ENCODE assay signal across 28 mouse cellular contexts in genomic region chr11:96008827-96009226, GRCm38 (mm10). TPM values are rescaled to one million over a fixed set of nuclear protein-coding genes. Genes with fewer than 3 reads are reported as not detected.
A peak's percentile ranks its signal among the peaks of the same experiment; 100 is the strongest.
DNase-seq lines count a peak whose midpoint lies in the region; ATAC-seq and TF ChIP-seq lines count a peak whose summit lies in the region.
"Had no signal": no experiment of that assay in that cellular context is flagged by ENCODE, and none has a peak within 500 bp of the region (broad histone marks: within the 10 kb centered on the region; RNA-seq: fewer than 3 reads in every experiment).

No protein-coding gene starts in this region.

- no peak for ATAC-seq in kidney, postnatal 0 days (replicated peaks; ENCODE audit: low FRiP score, low read depth)
- no peak for ATAC-seq in kidney, embryonic 15.5 days (replicated peaks; ENCODE audit: low FRiP score)
- ATAC-seq in limb, embryonic 12.5 days (ENCODE audit: insufficient number of reproducible peaks, insufficient read depth, low FRiP score, low TSS enrichment, low read depth): no peak
- ATAC-seq: hindbrain, postnatal 0 days; intestine, postnatal 0 days; midbrain, embryonic 16.5 days had no signal

- peaks cover 41% of the 10 kb centered on the region for H3K27me3 ChIP-seq in kidney, postnatal 0 days (ENCODE audit: insufficient read depth, low read length)
- H3K27me3 ChIP-seq in kidney, embryonic 15.5 days: peaks cover 16% of the 10 kb centered on the region
- H3K27me3 ChIP-seq in limb, embryonic 12.5 days: no peaks in the 10 kb centered on the region
- H3K27me3 ChIP-seq: forebrain, embryonic 12.5 days; heart, embryonic 15.5 days had no signal

- no peak for TF ChIP-seq CTCF in kidney, postnatal 0 days (IDR thresholded peaks at IDR 0.05; ENCODE audit: low read depth)

- H3K36me3 ChIP-seq in kidney, postnatal 0 days (ENCODE audit: insufficient read depth, low read length): no peaks in the 10 kb centered on the region
- H3K36me3 ChIP-seq in kidney, embryonic 15.5 days: no peaks in the 10 kb centered on the region
- no peaks in the 10 kb centered on the region for H3K36me3 ChIP-seq in limb, embryonic 12.5 days
- H3K36me3 ChIP-seq: forebrain, embryonic 12.5 days; heart, embryonic 15.5 days; lung, embryonic 15.5 days had no signal

- peaks cover 16% of the 10 kb centered on the region for H3K4me1 ChIP-seq in kidney, postnatal 0 days (replicated peaks; ENCODE audit: insufficient read depth, low read length)
- peaks cover 16% of the 10 kb centered on the region for H3K4me1 ChIP-seq in kidney, embryonic 15.5 days
- peaks cover 8% of the 10 kb centered on the region; the same call in 1 of the 2 replicates for H3K4me1 ChIP-seq in limb, embryonic 12.5 days (replicated peaks)

- H3K27ac ChIP-seq in kidney, postnatal 0 days: no peak overlapping the region
- no peak overlapping the region for H3K27ac ChIP-seq in kidney, embryonic 15.5 days
- peak overlapping the region; percentile 47; the same call in 1 of the 2 replicates for H3K27ac ChIP-seq in limb, embryonic 12.5 days
- H3K27ac ChIP-seq: heart, embryonic 15.5 days; hindbrain, postnatal 0 days; left cerebral cortex, adult 2 months; liver, embryonic 14.5 days; lung, embryonic 15.5 days; macrophage had no signal

- 7% methylated on average over 1 of the region's 1 CpGs for WGBS in kidney, postnatal 0 days
- 12% methylated on average over 1 of the region's 1 CpGs for WGBS in kidney, embryonic 15.5 days
- WGBS in limb, embryonic 12.5 days: 0% methylated on average over 1 of the region's 1 CpGs

- intact Hi-C loops in gastrocnemius, postnatal 14 days (cut with DNase I; ENCODE audit: low total_unique reads): loop anchor here (10.0 kb wide), 1 partner anchor 196 kb away; no protein-coding TSS in a partner anchor

- no peak overlapping the region for H3K9ac ChIP-seq in kidney, postnatal 0 days (ENCODE audit: low read depth, low read length)
- H3K9ac ChIP-seq in kidney, embryonic 15.5 days: no peak overlapping the region
- H3K9ac ChIP-seq in limb, embryonic 12.5 days (replicated peaks): no peak overlapping the region
- H3K9ac ChIP-seq: heart, embryonic 15.5 days; liver, embryonic 14.5 days; lung, embryonic 15.5 days had no signal

- no peak overlapping the region for H3K4me2 ChIP-seq in kidney, postnatal 0 days (ENCODE audit: low read length)
- no peak overlapping the region for H3K4me2 ChIP-seq in kidney, embryonic 15.5 days
- H3K4me2 ChIP-seq in limb, embryonic 12.5 days: no peak overlapping the region

- H3K9me3 ChIP-seq in kidney, postnatal 0 days (replicated peaks; ENCODE audit: low read length): no peaks in the 10 kb centered on the region
- no peaks in the 10 kb centered on the region for H3K9me3 ChIP-seq in kidney, embryonic 15.5 days (replicated peaks)
- no peaks in the 10 kb centered on the region for H3K9me3 ChIP-seq in limb, embryonic 12.5 days
- H3K9me3 ChIP-seq: forebrain, embryonic 12.5 days; heart, embryonic 15.5 days; lung, embryonic 15.5 days had no signal

- peak; percentile 28 for DNase-seq in kidney, postnatal 0 days (ENCODE audit: low spot score)
- DNase-seq in R1 (ENCODE audit: low read depth, low spot score): peak; percentile 44
- peak; percentile 61 for DNase-seq in embryo, embryonic 10.5 days (ENCODE audit: low spot score)
- DNase-seq in gastrocnemius, postnatal 14 days: no peak
- no peak for DNase-seq in kidney, adult 8-10 months
- DNase-seq in cerebellum, postnatal 25 days: no peak
- DNase-seq: adrenal gland, postnatal 14 days; B cell, adult 2 months; cerebellum, postnatal 10 days; kidney, postnatal 10 days; left cerebral cortex, postnatal 4 days; thymus, postnatal 14 days had no signal

- H3K4me3 ChIP-seq in kidney, postnatal 0 days (replicated peaks; ENCODE audit: low read depth, low read length): no peak overlapping the region
- H3K4me3 ChIP-seq in kidney, embryonic 15.5 days (replicated peaks): no peak overlapping the region
- H3K4me3 ChIP-seq in limb, embryonic 12.5 days (replicated peaks): no peak overlapping the region
- H3K4me3 ChIP-seq: left cerebral cortex, adult 2 months had no signal

RNA-seq across cellular contexts. Expression of gene Igf2bp1, which starts 3.1 kb away (rescaled TPM):
- 14.9 and 20.5 TPM in 2 replicates for polyA plus RNA-seq in kidney, postnatal 0 days (2015; fragmentation: Nextera tagmentation; extraction: Ambion mirVana)
- 53.8 and 57.9 TPM in 2 replicates for polyA plus RNA-seq in kidney, embryonic 15.5 days (2015; fragmentation: Nextera tagmentation; extraction: Ambion mirVana)
- 110 and 122 TPM in 2 replicates for polyA plus RNA-seq in limb, embryonic 12.5 days (2016; fragmentation: Nextera tagmentation; extraction: Ambion mirVana)
- under 1 TPM; 0.10 to 0.11 TPM for total RNA-seq in gastrocnemius, postnatal 14 days (2021)
- total RNA-seq: hematopoietic stem cell, adult 5-6 weeks had no signal
- polyA plus RNA-seq: macrophage had no signal

RNA-seq across cellular contexts. Expression of gene Gip, which starts 15.5 kb away (rescaled TPM):
- not detected in 2 replicates for polyA plus RNA-seq in kidney, postnatal 0 days (2015; fragmentation: Nextera tagmentation; extraction: Ambion mirVana)
- not detected in 2 replicates for polyA plus RNA-seq in kidney, embryonic 15.5 days (2015; fragmentation: Nextera tagmentation; extraction: Ambion mirVana)
- not detected in 2 replicates for polyA plus RNA-seq in limb, embryonic 12.5 days (2016; fragmentation: Nextera tagmentation; extraction: Ambion mirVana)
- total RNA-seq in gastrocnemius, postnatal 14 days (2021): not detected
- total RNA-seq: adrenal gland, postnatal 14 days; CH12.LX; gastrocnemius, postnatal 4 days; hematopoietic stem cell, adult 5-6 weeks; hindbrain, postnatal 0 days; layer of hippocampus, postnatal 10 days; left cerebral cortex, adult 2 months; left cerebral cortex, postnatal 4 days had no signal
- polyA plus RNA-seq: forebrain, embryonic 12.5 days; heart, embryonic 15.5 days; hindbrain, postnatal 0 days; liver, embryonic 14.5 days; lung, embryonic 15.5 days; macrophage; midbrain, embryonic 16.5 days; neural tube, embryonic 14.5 days had no signal

RNA-seq across cellular contexts. Expression of gene Snf8, which starts 25.9 kb away (rescaled TPM):
- polyA plus RNA-seq in kidney, postnatal 0 days (2015; fragmentation: Nextera tagmentation; extraction: Ambion mirVana): 85.8 and 90.6 TPM in 2 replicates
- polyA plus RNA-seq in kidney, embryonic 15.5 days (2015; fragmentation: Nextera tagmentation; extraction: Ambion mirVana): 98.3 and 99.0 TPM in 2 replicates
- polyA plus RNA-seq in limb, embryonic 12.5 days (2016; fragmentation: Nextera tagmentation; extraction: Ambion mirVana): 89.8 and 103 TPM in 2 replicates
- 10 to 100 TPM; 27.6 to 31.7 TPM for total RNA-seq in gastrocnemius, postnatal 14 days (2021)

RNA-seq across cellular contexts. Expression of gene Ube2z, which starts 56.4 kb away (rescaled TPM):
- polyA plus RNA-seq in kidney, postnatal 0 days (2015; fragmentation: Nextera tagmentation; extraction: Ambion mirVana): 31.7 and 33.2 TPM in 2 replicates
- polyA plus RNA-seq in kidney, embryonic 15.5 days (2015; fragmentation: Nextera tagmentation; extraction: Ambion mirVana): 40.6 and 42.0 TPM in 2 replicates
- polyA plus RNA-seq in limb, embryonic 12.5 days (2016; fragmentation: Nextera tagmentation; extraction: Ambion mirVana): 46.0 and 50.9 TPM in 2 replicates
- total RNA-seq in gastrocnemius, postnatal 14 days (2021): 10 to 100 TPM; 17.6 to 19.9 TPM

Comparison
In these comparisons a context has a peak if more than half of its experiments do, and no peak if none do; other contexts are left out.
1. DNase-seq: peak in kidney, postnatal 0 days (single experiment), R1 (single experiment) and embryo, embryonic 10.5 days (single experiment); none in gastrocnemius, postnatal 14 days (single experiment), kidney, adult 8-10 months (0 of 2) and cerebellum, postnatal 25 days (0 of 2).